Mouse (Mus musculus) forebrain, embryonic 16.5 days (tissue): ENCODE data around the gene Celf2. TPM values are rescaled to one million over a fixed set of nuclear protein-coding genes. Genes with fewer than 3 reads are reported as not detected.

Experiments used
- ATAC-seq: fragments of 200-750 bp; cut with Nextera tagmentation; 2 replicates; pipeline ENCODE4 v1.8.0; 2017; ENCODE audit warnings: mild to moderate bottlenecking, moderate library complexity
- H3K27ac ChIP-seq: fragments of 300-500 bp; sonication (generic); 2 replicates; pipeline ENCODE4 v1.5.1; 2014; ENCODE audit warnings: low read length, control low read depth
- H3K27me3 ChIP-seq: fragments of 300-500 bp; sonication (generic); replicated peaks from 2 replicates; pipeline ENCODE4 v1.6.1; 2014; ENCODE audit warnings: low read length; ENCODE audit not compliant: control insufficient read depth, insufficient read depth
- H3K36me3 ChIP-seq: fragments of 300-500 bp; sonication (generic); 2 replicates; pipeline ENCODE4 v1.6.1; 2014; ENCODE audit not compliant: control insufficient read depth, insufficient read depth
- H3K4me1 ChIP-seq: fragments of 300-500 bp; sonication (generic); replicated peaks from 2 replicates; pipeline ENCODE4 v1.6.1; 2014; ENCODE audit warnings: low read length; ENCODE audit not compliant: control insufficient read depth, insufficient read depth
- H3K4me2 ChIP-seq: fragments of 300-500 bp; sonication (generic); 2 replicates; pipeline ENCODE4 v1.6.1; 2014; ENCODE audit warnings: mild to moderate bottlenecking, low read length, control low read depth
- H3K4me3 ChIP-seq: fragments of 300-500 bp; sonication (generic); replicated peaks from 2 replicates; pipeline ENCODE4 v1.5.1; 2014; ENCODE audit warnings: mild to moderate bottlenecking, low read length, control low read depth
- H3K9ac ChIP-seq: fragments of 300-500 bp; sonication (generic); replicated peaks from 2 replicates; pipeline ENCODE4 v1.6.1; 2014; ENCODE audit warnings: low read depth, low read length, control low read depth
- H3K9me3 ChIP-seq: fragments of 300-500 bp; sonication (generic); 2 replicates; pipeline ENCODE4 v1.6.1; 2016; ENCODE audit warnings: low read length; ENCODE audit not compliant: control insufficient read depth
- WGBS: fragments of 180-500 bp; shearing (Covaris S2); extraction: QIAGEN DNeasy Blood & Tissue Kit; methylation state at CpG from one replicate; pipeline ENCODE4 v1.1.7; 2014; 5-methylcytosine and 5-hydroxymethylcytosine counted together
- polyA plus RNA-seq: library from polyadenylated mRNA; unstranded; fragments of >200 nt; fragmentation: Nextera tagmentation; extraction: Ambion mirVana; gene quantifications from 2 replicates; pipeline ENCODE4 v1.2.1, GENCODE M21; 2015

Gene Celf2
- polyA plus RNA-seq, 1 experiment from 2014 or later: 348 TPM

- WGBS: 68% methylated on average over 3 of the region's 3 CpGs
Measured at GRCm38 (mm10) chr2:6730860-6731259, 778.5 kb downstream of the Celf2 start.

GRCm38 (mm10) chr2:6729984-6730383 is 779.4 kb downstream of the Celf2 start:
- no peaks in the 10 kb centered on the region for H3K9me3 ChIP-seq
- H3K4me1 ChIP-seq: peaks cover 47% of the 10 kb centered on the region
- no peaks in the 10 kb centered on the region for H3K36me3 ChIP-seq
- no peak overlapping the region for H3K4me2 ChIP-seq
- no peak overlapping the region for H3K4me3 ChIP-seq
- WGBS: 46% methylated on average over 9 of the region's 9 CpGs
- H3K27me3 ChIP-seq: no peaks in the 10 kb centered on the region
- no peak overlapping the region for H3K9ac ChIP-seq
- no peak overlapping the region for H3K27ac ChIP-seq
- ATAC-seq: no peak

More at GRCm38 (mm10) chr2:6730860-6731259, 778.5 kb downstream of the Celf2 start:
- Histone ChIP-seq H3K27ac (peak overlapping the region; percentile 50; the same call in 1 of the 2 replicates), H3K36me3 (no peaks in the 10 kb centered on the region), H3K4me1 (peaks cover 43% of the 10 kb centered on the region), H3K4me3 (no peak overlapping the region), H3K9me3 (no peaks in the 10 kb centered on the region), H3K27me3 (no peaks in the 10 kb centered on the region), H3K9ac (no peak overlapping the region), H3K4me2 (no peak overlapping the region)
- ATAC-seq: no peak

GRCm38 (mm10) chr2:6728840-6729252 is 780.5 kb downstream of the Celf2 start:
- no peak overlapping the region for H3K27ac ChIP-seq
- H3K4me2 ChIP-seq: no peak overlapping the region
- H3K36me3 ChIP-seq: no peaks in the 10 kb centered on the region
- no peak overlapping the region for H3K9ac ChIP-seq
- H3K4me1 ChIP-seq: peaks cover 49% of the 10 kb centered on the region
- H3K9me3 ChIP-seq: no peaks in the 10 kb centered on the region
- H3K4me3 ChIP-seq: no peak overlapping the region
- ATAC-seq: peak; percentile 14
- H3K27me3 ChIP-seq: no peaks in the 10 kb centered on the region
- WGBS: 83% methylated on average over 2 of the region's 2 CpGs

DNA sequence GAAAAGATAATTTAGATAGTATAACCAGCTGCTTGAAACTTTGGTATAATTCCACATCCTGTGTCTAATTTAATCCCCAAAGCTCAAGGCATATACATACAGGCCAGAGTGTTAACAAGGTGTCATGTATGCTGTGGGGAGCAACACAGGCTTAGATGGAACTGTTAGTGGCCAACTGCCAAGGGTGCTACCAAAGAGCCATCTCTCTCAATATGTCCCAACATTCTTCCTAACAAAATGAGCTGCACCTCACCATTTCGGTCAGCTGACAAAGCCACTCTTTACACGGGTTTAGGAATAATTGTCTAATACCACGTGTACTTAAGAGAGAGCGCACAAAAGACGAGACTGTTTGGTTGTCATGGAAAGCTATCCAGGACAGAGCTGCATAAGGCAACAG is 782.0 kb downstream of the Celf2 start:
- Histone ChIP-seq H3K27me3 (no peaks in the 10 kb centered on the region), H3K4me1 (peaks cover 55% of the 10 kb centered on the region), H3K4me3 (no peak overlapping the region), H3K4me2 (no peak overlapping the region), H3K27ac (no peak overlapping the region; the same call in 1 of the 2 replicates), H3K9ac (no peak overlapping the region), H3K9me3 (no peaks in the 10 kb centered on the region), H3K36me3 (no peaks in the 10 kb centered on the region)
- ATAC-seq: no peak
- WGBS: 43% methylated on average over 5 of the region's 5 CpGs

GRCm38 (mm10) chr2:6726071-6726470 is 783.3 kb downstream of the Celf2 start:
- peaks cover 62% of the 10 kb centered on the region for H3K4me1 ChIP-seq
- H3K36me3 ChIP-seq: no peaks in the 10 kb centered on the region
- no peaks in the 10 kb centered on the region for H3K27me3 ChIP-seq
- H3K4me2 ChIP-seq: no peak overlapping the region
- no peak overlapping the region for H3K9ac ChIP-seq
- no peak overlapping the region for H3K27ac ChIP-seq
- no peaks in the 10 kb centered on the region for H3K9me3 ChIP-seq
- WGBS: 66% methylated on average over 8 of the region's 8 CpGs
- H3K4me3 ChIP-seq: no peak overlapping the region
- ATAC-seq: no peak

GRCm38 (mm10) chr2:6723602-6724001 is 785.8 kb downstream of the Celf2 start:
- H3K9me3 ChIP-seq: no peaks in the 10 kb centered on the region
- H3K4me1 ChIP-seq: peaks cover 53% of the 10 kb centered on the region
- no peak overlapping the region for H3K9ac ChIP-seq
- WGBS: 77% methylated on average over 2 of the region's 2 CpGs
- H3K4me3 ChIP-seq: no peak overlapping the region
- no peak overlapping the region for H3K4me2 ChIP-seq
- H3K27me3 ChIP-seq: no peaks in the 10 kb centered on the region
- ATAC-seq: no peak
- H3K27ac ChIP-seq: no peak overlapping the region
- H3K36me3 ChIP-seq: no peaks in the 10 kb centered on the region

DNA sequence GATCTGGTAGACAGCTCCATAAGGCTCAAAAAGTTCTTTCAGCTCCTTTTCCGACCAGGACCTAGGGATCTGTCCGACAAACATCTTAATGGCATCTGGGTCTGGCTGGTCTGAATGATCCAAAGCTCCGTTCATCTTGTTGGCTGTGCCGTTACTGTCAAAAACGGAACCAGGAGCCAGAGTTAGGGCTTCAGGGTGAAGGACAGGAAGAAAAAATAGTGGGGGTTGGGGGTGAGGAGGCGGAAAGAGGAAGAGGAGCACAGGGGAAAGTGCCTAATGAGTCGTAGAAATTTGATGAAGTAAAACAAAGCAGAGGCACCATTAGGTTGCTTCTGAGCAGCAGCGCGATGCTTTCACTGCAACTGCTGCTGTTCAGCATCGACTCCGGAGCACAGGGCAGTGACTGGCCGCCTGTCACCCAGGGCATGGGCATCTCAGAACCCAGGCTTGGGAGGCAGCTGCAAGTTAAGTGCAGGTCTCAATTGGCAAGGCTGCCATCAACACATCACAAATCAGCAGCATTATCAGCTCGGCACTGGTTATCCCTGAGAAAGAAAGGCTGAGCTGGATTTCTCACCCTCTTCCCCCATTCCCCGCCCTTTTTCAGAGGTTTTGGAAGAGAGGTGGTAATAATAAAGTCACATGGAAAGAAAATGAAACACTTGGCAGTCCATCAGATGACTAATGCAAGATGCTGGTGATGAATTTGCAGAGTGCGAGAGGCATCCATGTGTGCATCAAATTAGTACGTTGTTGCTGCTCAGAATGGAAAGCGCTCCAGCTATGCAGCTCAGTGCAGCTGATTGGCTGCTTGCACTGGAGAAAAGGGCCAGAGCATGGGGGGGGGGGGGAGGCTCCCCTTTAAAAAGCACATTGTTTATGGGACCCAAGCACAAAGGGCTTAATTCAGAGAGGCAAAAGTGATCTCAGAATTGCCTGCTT is 787.6 kb downstream of the Celf2 start:
- under 1% methylated on average over 17 of the region's 17 CpGs for WGBS
- Histone ChIP-seq H3K9ac (peak overlapping the region; percentile 57), H3K4me3 (peak overlapping the region; percentile 37), H3K27me3 (no peaks in the 10 kb centered on the region), H3K4me1 (peaks cover 44% of the 10 kb centered on the region), H3K27ac (peak overlapping the region; percentile 85), H3K36me3 (no peaks in the 10 kb centered on the region; the same call in 1 of the 2 replicates), H3K9me3 (no peaks in the 10 kb centered on the region), H3K4me2 (peak overlapping the region; percentile 67)
- peak; percentile 87 for ATAC-seq

DNA sequence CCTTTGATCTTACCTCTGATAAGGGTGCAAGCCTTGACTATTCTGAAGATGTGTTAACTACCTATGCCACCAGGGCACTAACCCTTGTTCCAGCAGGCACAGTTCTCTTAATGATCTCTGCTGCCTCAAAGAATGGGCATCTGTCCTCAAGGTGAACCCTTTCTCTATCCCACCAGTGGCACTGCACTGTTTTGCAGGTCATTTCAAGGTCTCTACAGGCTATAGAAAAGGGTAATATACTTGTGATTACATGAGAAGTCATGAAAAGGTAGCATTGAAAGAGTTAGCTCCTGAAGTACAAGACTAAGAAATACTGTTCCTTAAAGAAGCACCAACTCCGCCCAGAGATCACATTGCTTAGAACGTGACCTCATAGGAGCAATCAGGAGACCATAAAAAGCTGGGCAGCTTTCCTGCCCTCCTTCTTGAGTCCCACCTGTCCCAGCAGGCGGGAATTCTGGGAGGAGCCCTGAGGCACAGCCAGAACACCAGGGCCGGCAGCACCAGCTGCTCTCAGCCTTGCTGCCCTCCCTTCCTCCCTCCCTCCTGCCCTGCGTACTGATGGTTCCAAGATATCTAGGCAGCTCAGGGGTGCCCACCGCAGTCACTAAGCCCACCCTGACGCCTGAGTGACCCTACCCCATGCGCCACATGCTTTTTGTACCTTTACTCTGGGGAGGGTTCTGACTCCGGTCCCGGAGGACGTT is 788.5 kb downstream of the Celf2 start:
- Histone ChIP-seq H3K4me2 (peak overlapping the region; percentile 67), H3K4me3 (peak overlapping the region; percentile 37), H3K9me3 (no peaks in the 10 kb centered on the region), H3K4me1 (peaks cover 40% of the 10 kb centered on the region), H3K9ac (peak overlapping the region; percentile 57; the same call in 1 of the 2 replicates), H3K27me3 (no peaks in the 10 kb centered on the region), H3K36me3 (no peaks in the 10 kb centered on the region; the same call in 1 of the 2 replicates), H3K27ac (peak overlapping the region; percentile 85)
- WGBS: 12% methylated on average over 11 of the region's 11 CpGs
- peak; percentile 67 for ATAC-seq

GRCm38 (mm10) chr2:6718864-6719263 is 790.5 kb downstream of the Celf2 start:
- no peak overlapping the region for H3K4me3 ChIP-seq
- H3K36me3 ChIP-seq: no peaks in the 10 kb centered on the region; the same call in 1 of the 2 replicates
- H3K9ac ChIP-seq: no peak overlapping the region
- H3K27me3 ChIP-seq: no peaks in the 10 kb centered on the region
- peaks cover 34% of the 10 kb centered on the region for H3K4me1 ChIP-seq
- H3K4me2 ChIP-seq: no peak overlapping the region
- no peak for ATAC-seq
- H3K9me3 ChIP-seq: no peaks in the 10 kb centered on the region
- H3K27ac ChIP-seq: no peak overlapping the region
